Mouse (Mus musculus) midbrain, embryonic 13.5 days (tissue): ENCODE results near the gene Ttll11. TPM values are rescaled to one million over a fixed set of nuclear protein-coding genes. Genes with fewer than 3 reads are reported as not detected.
A peak's percentile ranks its signal among the peaks of the same experiment; 100 is the strongest.

Experiments
- ATAC-seq: fragments of 200-750 bp; cut with Nextera tagmentation; 2 replicates; pipeline ENCODE4 v1.8.0; 2017; ENCODE audit warnings: mild to moderate bottlenecking, moderate TSS enrichment, moderate library complexity
- H3K27ac ChIP-seq: fragments of 300-500 bp; sonication (generic); 2 replicates; pipeline ENCODE4 v1.5.1; 2015; ENCODE audit warnings: inconsistent platforms, mild to moderate bottlenecking, moderate library complexity
- H3K27me3 ChIP-seq: fragments of 300-500 bp; sonication (generic); 2 replicates; pipeline ENCODE4 v1.6.1; 2015; ENCODE audit warnings: mild to moderate bottlenecking, inconsistent platforms
- H3K36me3 ChIP-seq: fragments of 300-500 bp; sonication (generic); 2 replicates; pipeline ENCODE4 v1.6.1; 2015; ENCODE audit warnings: mild to moderate bottlenecking, inconsistent platforms
- H3K4me1 ChIP-seq: fragments of 300-500 bp; sonication (generic); replicated peaks from 2 replicates; pipeline ENCODE4 v1.6.1; 2015; ENCODE audit warnings: inconsistent platforms
- H3K4me2 ChIP-seq: fragments of 300-500 bp; sonication (generic); replicated peaks from 2 replicates; pipeline ENCODE4 v1.6.1; 2015; ENCODE audit warnings: moderate library complexity, mild to moderate bottlenecking, inconsistent platforms
- H3K4me3 ChIP-seq: fragments of 300-500 bp; sonication (generic); replicated peaks from 2 replicates; pipeline ENCODE4 v1.5.1; 2015; ENCODE audit warnings: mild to moderate bottlenecking, inconsistent platforms
- H3K9ac ChIP-seq: fragments of 300-500 bp; sonication (generic); replicated peaks from 2 replicates; pipeline ENCODE4 v1.6.1; 2015; ENCODE audit warnings: mild to moderate bottlenecking, inconsistent platforms
- H3K9me3 ChIP-seq: fragments of 300-500 bp; sonication (generic); 2 replicates; pipeline ENCODE4 v1.6.1; 2016; ENCODE audit warnings: mild to moderate bottlenecking, inconsistent platforms
- WGBS: fragments of 180-500 bp; shearing (Covaris S2); methylation state at CpG from one replicate; pipeline ENCODE4 v1.1.7; 2015; 5-methylcytosine and 5-hydroxymethylcytosine counted together
- polyA plus RNA-seq: library from polyadenylated mRNA; unstranded; fragments of >200 nt; fragmentation: Nextera tagmentation; extraction: Ambion mirVana; gene quantifications from 2 replicates; pipeline ENCODE4 v1.2.1, GENCODE M21; 2015

The Ttll11 gene
- polyA plus RNA-seq, 1 experiment from 2014 or later = 4.3 TPM

GRCm38 (mm10) chr2:35702001-35702400 lies 277.7 kb downstream of the Ttll11 start:
- no peak overlapping the region for H3K4me2 ChIP-seq
- H3K4me1 ChIP-seq = peaks cover 57% of the 10 kb centered on the region
- H3K27me3 ChIP-seq = no peaks in the 10 kb centered on the region
- 93% methylated on average over 7 of the region's 7 CpGs for WGBS
- H3K27ac ChIP-seq = no peak overlapping the region
- peak; percentile 15; the same call in 1 of the 2 replicates for ATAC-seq
- H3K9ac ChIP-seq = no peak overlapping the region
- no peaks in the 10 kb centered on the region for H3K9me3 ChIP-seq
- H3K36me3 ChIP-seq = no peaks in the 10 kb centered on the region
- H3K4me3 ChIP-seq = no peak overlapping the region

Other genes starting within 250 kb of the Ttll11 start
- 238 and 239 TPM in 2 replicates for gene Ndufa8, start 69.5 kb upstream of the Ttll11 start, polyA plus RNA-seq
- gene Morn5, start 69.5 kb upstream of the Ttll11 start, polyA plus RNA-seq = 1.1 and 1.2 TPM in 2 replicates
- gene Lhx6, start 125.5 kb upstream of the Ttll11 start, polyA plus RNA-seq = 3.0 and 3.6 TPM in 2 replicates
- gene Mrrf, start 156.5 kb upstream of the Ttll11 start, polyA plus RNA-seq = 23.0 and 24.5 TPM in 2 replicates
- 159 and 168 TPM in 2 replicates for gene Rbm18, start 156.9 kb upstream of the Ttll11 start, polyA plus RNA-seq